Mouse (Mus musculus) heart, postnatal 10 days (tissue): ENCODE data around the gene Mrps10. TPM values are rescaled to one million over a fixed set of nuclear protein-coding genes. Genes with fewer than 3 reads are reported as not detected.
A peak's percentile ranks its signal among the peaks of the same experiment; 100 is the strongest.
"Not testable (repeated sequence)": the region's sequence is repeated elsewhere in the genome, so short reads cannot be mapped to it uniquely, and the experiment has no call there.

Experiments used
- DNase-seq, 2 experiments: peaks; one replicate each; pipeline ENCODE4 v3.0.0; 2021
- intact Hi-C: fragments of 180-260 bp; cut with DNase I; formaldehyde crosslinking; loops from one replicate; pipeline ENCODE4 v1.15.1; 2025
- total RNA-seq, 2 experiments: library from RNA; stranded (reverse); gene quantifications; 2 replicates each; pipeline ENCODE4 v1.2.3; 2021

Mrps10 gene
- total RNA-seq, 2 experiments from 2014 or later = 26.8 to 28.3 TPM

- no peak for DNase-seq
- intact Hi-C loops = no loop called here
Observed at GRCm38 (mm10) chr17:47376779-47377280, 8.1 kb downstream of the Mrps10 start.

GRCm38 (mm10) chr17:47378133-47378532 is 9.4 kb downstream of the Mrps10 start:
- intact Hi-C loops = no loop called here
- DNase-seq = no peak

- intact Hi-C loops = no loop called here
- no peak for DNase-seq
Observed at GRCm38 (mm10) chr17:47381917-47382316, 13.2 kb downstream of the Mrps10 start.

GRCm38 (mm10) chr17:47383266-47383665 is 14.6 kb downstream of the Mrps10 start:
- DNase-seq = no peak
- intact Hi-C loops = no loop called here

GRCm38 (mm10) chr17:47384064-47384463 is 15.4 kb downstream of the Mrps10 start:
- intact Hi-C loops = no loop called here
- no peak for DNase-seq

GRCm38 (mm10) chr17:47385145-47385544 is 16.5 kb downstream of the Mrps10 start, which contains the start of gene Guca1b:
TSS of gene Guca1b (plus strand) at chr17:47385393.
- DNase-seq = no peak
- intact Hi-C loops = no loop called here

- intact Hi-C loops = no loop called here
Observed at GRCm38 (mm10) chr17:47386649-47387048, 18.0 kb downstream of the Mrps10 start.

GRCm38 (mm10) chr17:47394223-47394869 is 25.7 kb downstream of the Mrps10 start:
- intact Hi-C loops = loop anchor here (5.0 kb wide), 1 partner anchor 88 kb away; no protein-coding TSS in a partner anchor
- peak; percentile 12 to 23 for DNase-seq

More at GRCm38 (mm10) chr17:47386649-47387048, 18.0 kb downstream of the Mrps10 start:
- DNase-seq = peak; percentile 30 to 64

- peak; percentile 38 to 56 for DNase-seq
- intact Hi-C loops = no loop called here
Observed at GRCm38 (mm10) chr17:47395376-47395913, 26.8 kb downstream of the Mrps10 start.

- no peak for DNase-seq
- intact Hi-C loops = no loop called here
Observed at GRCm38 (mm10) chr17:47399091-47399490, 30.4 kb downstream of the Mrps10 start.

- intact Hi-C loops = loop anchor here (10.0 kb wide), 1 partner anchor 274 kb away; no protein-coding TSS in a partner anchor
- DNase-seq = no peak
Observed at GRCm38 (mm10) chr17:47400451-47400850, 31.8 kb downstream of the Mrps10 start, which contains the start of gene Guca1a. TSS of gene Guca1a (minus strand) at chr17:47400584.

- intact Hi-C loops = loop anchor here (2.0 to 10.0 kb wide), 3 partner anchors 21 to 267 kb away; no protein-coding TSS in a partner anchor
- no peak for DNase-seq
Observed at GRCm38 (mm10) chr17:47407717-47408557, 39.2 kb downstream of the Mrps10 start.

GRCm38 (mm10) chr17:47408558-47408898 is 39.8 kb downstream of the Mrps10 start:
- intact Hi-C loops = loop anchor here (2.0 to 10.0 kb wide), 3 partner anchors 20 to 266 kb away; no protein-coding TSS in a partner anchor
- peak; percentile 61 to 78 for DNase-seq

- intact Hi-C loops = loop anchor here (2.0 to 10.0 kb wide), 3 partner anchors 19 to 265 kb away; no protein-coding TSS in a partner anchor
- peak; percentile 27 to 44 for DNase-seq
Observed at GRCm38 (mm10) chr17:47409897-47410861, 41.5 kb downstream of the Mrps10 start.

- no peak for DNase-seq
- intact Hi-C loops = no loop called here
Observed at GRCm38 (mm10) chr17:47420195-47420594, 51.5 kb downstream of the Mrps10 start.

GRCm38 (mm10) chr17:47421566-47421965 is 52.9 kb downstream of the Mrps10 start:
- DNase-seq = no peak
- intact Hi-C loops = no loop called here

- intact Hi-C loops = not testable (repeated sequence)
Observed at GRCm38 (mm10) chr17:47422616-47423015, 53.9 kb downstream of the Mrps10 start.

GRCm38 (mm10) chr17:47424186-47424585 is 55.5 kb downstream of the Mrps10 start:
- intact Hi-C loops = no loop called here
- no peak for DNase-seq

More at GRCm38 (mm10) chr17:47422616-47423015, 53.9 kb downstream of the Mrps10 start:
- DNase-seq = not testable (repeated sequence)

GRCm38 (mm10) chr17:47427316-47427715 is 58.6 kb downstream of the Mrps10 start:
- no peak for DNase-seq
- intact Hi-C loops = no loop called here
